In genomic region chr8:113723873-113724538, GRCm38 (mm10) we compare ENCODE assay signal across 28 mouse cellular contexts.
DNase-seq lines count a peak whose midpoint lies in the region; ATAC-seq and TF ChIP-seq lines count a peak whose summit lies in the region.
"Had no signal": no experiment of that assay in that cellular context is flagged by ENCODE, and none has a peak within 500 bp of the region (broad histone marks: within the 10 kb centered on the region; RNA-seq: fewer than 3 reads in every experiment).

No protein-coding gene starts in this region.

- no peak overlapping the region for H3K9ac ChIP-seq in lung, embryonic 14.5 days
- 0 out of 2 replicates have a peak overlapping the region, but pooled peaks have one; percentile 7 for H3K9ac ChIP-seq in midbrain, embryonic 16.5 days (ENCODE audit: low read depth, low read length)
- H3K9ac ChIP-seq in midbrain, embryonic 13.5 days (replicated peaks): no peak overlapping the region
- H3K9ac ChIP-seq in embryonic facial prominence, embryonic 13.5 days: no peak overlapping the region
- H3K9ac ChIP-seq in hindbrain, embryonic 11.5 days (ENCODE audit: low read depth, low read length): no peak overlapping the region
- H3K9ac ChIP-seq: heart, embryonic 12.5 days; hindbrain, embryonic 15.5 days; kidney, embryonic 15.5 days; liver, embryonic 14.5 days; midbrain, embryonic 15.5 days had no signal

- TF ChIP-seq CTCF in lung, embryonic 14.5 days (IDR thresholded peaks at IDR 0.05; ENCODE audit: low read depth): no peak

- peak; percentile 66; the same call in 1 of the 2 replicates for ATAC-seq in lung, embryonic 14.5 days (ENCODE audit: insufficient read depth)
- ATAC-seq in midbrain, embryonic 16.5 days: no peak
- ATAC-seq in midbrain, embryonic 13.5 days: no peak
- no peak for ATAC-seq in embryonic facial prominence, embryonic 13.5 days (ENCODE audit: insufficient number of reproducible peaks, insufficient read depth, low FRiP score, low TSS enrichment, low read depth)
- no peak for ATAC-seq in hindbrain, embryonic 11.5 days (ENCODE audit: low FRiP score)
- ATAC-seq: forebrain, embryonic 16.5 days; inflammation-experienced regulatory T-cells, adult 6 months; midbrain, embryonic 15.5 days had no signal

- peaks cover 5% of the 10 kb centered on the region; the same call in 1 of the 2 replicates for H3K4me1 ChIP-seq in lung, embryonic 14.5 days (ENCODE audit: insufficient read depth)
- H3K4me1 ChIP-seq in midbrain, embryonic 16.5 days (ENCODE audit: control insufficient read depth, insufficient read depth, low read length): no peaks in the 10 kb centered on the region
- no peaks in the 10 kb centered on the region for H3K4me1 ChIP-seq in midbrain, embryonic 13.5 days (replicated peaks)
- H3K4me1 ChIP-seq in embryonic facial prominence, embryonic 13.5 days: peaks cover 26% of the 10 kb centered on the region
- H3K4me1 ChIP-seq in hindbrain, embryonic 11.5 days (replicated peaks; ENCODE audit: control insufficient read depth, insufficient read depth, low read length): no peaks in the 10 kb centered on the region
- H3K4me1 ChIP-seq: hindbrain, embryonic 15.5 days; megakaryocyte, embryonic 14.5 days; midbrain, embryonic 15.5 days had no signal

- H3K4me2 ChIP-seq in lung, embryonic 14.5 days: no peak overlapping the region
- H3K4me2 ChIP-seq in midbrain, embryonic 16.5 days (ENCODE audit: low read length): no peak overlapping the region
- no peak overlapping the region for H3K4me2 ChIP-seq in midbrain, embryonic 13.5 days (replicated peaks)
- H3K4me2 ChIP-seq in embryonic facial prominence, embryonic 13.5 days: no peak overlapping the region
- H3K4me2 ChIP-seq in hindbrain, embryonic 11.5 days (replicated peaks; ENCODE audit: low read depth, low read length): no peak overlapping the region
- H3K4me2 ChIP-seq: heart, embryonic 12.5 days; hindbrain, embryonic 15.5 days; kidney, embryonic 15.5 days; midbrain, embryonic 15.5 days had no signal

- 0 out of 2 replicates have a peak overlapping the region, but pooled peaks have one; percentile 28 for H3K27ac ChIP-seq in lung, embryonic 14.5 days (ENCODE audit: low read depth)
- H3K27ac ChIP-seq in midbrain, embryonic 16.5 days (ENCODE audit: low read length): no peak overlapping the region
- no peak overlapping the region for H3K27ac ChIP-seq in midbrain, embryonic 13.5 days
- peak overlapping the region; percentile 51; the same call in 1 of the 2 replicates for H3K27ac ChIP-seq in embryonic facial prominence, embryonic 13.5 days
- no peak overlapping the region for H3K27ac ChIP-seq in hindbrain, embryonic 11.5 days (ENCODE audit: low read depth, low read length)
- H3K27ac ChIP-seq: gastrocnemius, adult 2 months; heart, adult 2 months; hindbrain, embryonic 15.5 days; kidney, embryonic 15.5 days; liver, embryonic 14.5 days; midbrain, embryonic 15.5 days had no signal

- no peaks in the 10 kb centered on the region for H3K36me3 ChIP-seq in lung, embryonic 14.5 days (ENCODE audit: insufficient read depth)
- no peaks in the 10 kb centered on the region for H3K36me3 ChIP-seq in midbrain, embryonic 16.5 days (ENCODE audit: control insufficient read depth, insufficient read depth, low read length)
- H3K36me3 ChIP-seq in midbrain, embryonic 13.5 days: no peaks in the 10 kb centered on the region
- no peaks in the 10 kb centered on the region for H3K36me3 ChIP-seq in embryonic facial prominence, embryonic 13.5 days
- no peaks in the 10 kb centered on the region for H3K36me3 ChIP-seq in hindbrain, embryonic 11.5 days (ENCODE audit: control insufficient read depth, insufficient read depth, low read length)
- H3K36me3 ChIP-seq: heart, embryonic 12.5 days; hindbrain, embryonic 15.5 days; kidney, embryonic 15.5 days; midbrain, embryonic 15.5 days had no signal

- H3K4me3 ChIP-seq in lung, embryonic 14.5 days (ENCODE audit: low read depth, low read length): no peak overlapping the region
- H3K4me3 ChIP-seq in midbrain, embryonic 16.5 days (ENCODE audit: low read depth, low read length): no peak overlapping the region
- no peak overlapping the region for H3K4me3 ChIP-seq in midbrain, embryonic 13.5 days (replicated peaks)
- H3K4me3 ChIP-seq in embryonic facial prominence, embryonic 13.5 days: no peak overlapping the region
- H3K4me3 ChIP-seq in hindbrain, embryonic 11.5 days (ENCODE audit: low read depth, low read length): no peak overlapping the region
- H3K4me3 ChIP-seq: gastrocnemius, adult 2 months; heart, adult 2 months; heart, embryonic 12.5 days; hindbrain, embryonic 15.5 days; kidney, embryonic 15.5 days; megakaryocyte, embryonic 14.5 days; midbrain, embryonic 15.5 days had no signal

- peak; percentile 78 for DNase-seq in lung, embryonic 14.5 days
- no peak for DNase-seq in lung, postnatal 36 days
- no peak for DNase-seq in retina, embryonic 14.5 days (ENCODE audit: low spot score)
- DNase-seq in hindbrain, embryonic 11.5 days (ENCODE audit: low spot score): no peak
- DNase-seq: adrenal gland, postnatal 14 days; cerebellum, adult 18-20 months; cerebellum, postnatal 10 days; gastrocnemius, adult 2 months; gastrocnemius, postnatal 36 days; heart, adult 2 months; kidney, adult 11 months; kidney, postnatal 25 days; liver; right cerebral cortex, adult 18-20 months; spleen, adult 18-20 months; thymus, postnatal 14 days had no signal

- 36% methylated on average over 5 of the region's 5 CpGs for WGBS in lung, embryonic 14.5 days
- 49% methylated on average over 5 of the region's 5 CpGs for WGBS in midbrain, embryonic 16.5 days
- 66% methylated on average over 5 of the region's 5 CpGs for WGBS in midbrain, embryonic 13.5 days
- WGBS in embryonic facial prominence, embryonic 13.5 days: 32% methylated on average over 5 of the region's 5 CpGs
- 64% methylated on average over 5 of the region's 5 CpGs for whole genome bisulfite sequencing in hindbrain, embryonic 11.5 days

- no peaks in the 10 kb centered on the region for H3K9me3 ChIP-seq in lung, embryonic 14.5 days (ENCODE audit: low read depth, low read length)
- H3K9me3 ChIP-seq in midbrain, embryonic 16.5 days (replicated peaks; ENCODE audit: control insufficient read depth, low read length, poor library complexity, severe bottlenecking): no peaks in the 10 kb centered on the region
- no peaks in the 10 kb centered on the region for H3K9me3 ChIP-seq in midbrain, embryonic 13.5 days
- H3K9me3 ChIP-seq in embryonic facial prominence, embryonic 13.5 days: no peaks in the 10 kb centered on the region
- no peaks in the 10 kb centered on the region for H3K9me3 ChIP-seq in hindbrain, embryonic 11.5 days (ENCODE audit: control insufficient read depth, low read length)
- H3K9me3 ChIP-seq: heart, embryonic 12.5 days; hindbrain, embryonic 15.5 days; kidney, embryonic 15.5 days; midbrain, embryonic 15.5 days had no signal

- H3K27me3 ChIP-seq in lung, embryonic 14.5 days (ENCODE audit: insufficient read depth, low read length): no peaks in the 10 kb centered on the region
- no peaks in the 10 kb centered on the region for H3K27me3 ChIP-seq in midbrain, embryonic 16.5 days (ENCODE audit: control insufficient read depth, insufficient read depth, low read depth, low read length)
- no peaks in the 10 kb centered on the region for H3K27me3 ChIP-seq in midbrain, embryonic 13.5 days
- H3K27me3 ChIP-seq in embryonic facial prominence, embryonic 13.5 days: peaks cover 4% of the 10 kb centered on the region; the same call in 1 of the 2 replicates
- no peaks in the 10 kb centered on the region for H3K27me3 ChIP-seq in hindbrain, embryonic 11.5 days (ENCODE audit: control insufficient read depth, insufficient read depth, low read length)
- H3K27me3 ChIP-seq: CH12.LX; heart, embryonic 12.5 days; hindbrain, embryonic 15.5 days; kidney, embryonic 15.5 days; megakaryocyte, embryonic 14.5 days; midbrain, embryonic 15.5 days had no signal

Comparison
In these comparisons a context has a peak if more than half of its experiments do, and no peak if none do; other contexts are left out.
1. H3K27ac ChIP-seq: peak in lung, embryonic 14.5 days (single experiment) and embryonic facial prominence, embryonic 13.5 days (single experiment); none in midbrain, embryonic 16.5 days (single experiment), midbrain, embryonic 13.5 days (single experiment) and hindbrain, embryonic 11.5 days (single experiment).